Mouse (Mus musculus) MEL (cell line): Measurements from ENCODE around the gene Arhgap33. TPM values are rescaled to one million over a fixed set of nuclear protein-coding genes. Genes with fewer than 3 reads are reported as not detected.

ENCODE experiments used
- DNase-seq: peaks from one replicate; pipeline ENCODE4 v3.0.0; 2011; ENCODE audit warnings: low read depth, low spot score
- H3K27ac ChIP-seq: 2 replicates; pipeline ENCODE4 v1.5.1; 2012; ENCODE audit warnings: low read depth, mild to moderate bottlenecking, control low read depth, low read length, moderate library complexity; ENCODE audit not compliant: control insufficient read depth
- H3K27me3 ChIP-seq, 2 experiments: fragments of 150-350 bp in 1 of 2; sonication (generic) in 1 of 2; 2 replicates each; pipeline ENCODE4 v1.6.1; 2012; ENCODE audit warnings: low read length in 2 of 2, mild to moderate bottlenecking in 2 of 2, improper control_type of control experiment in 1 of 2, moderate library complexity in 1 of 2; ENCODE audit not compliant: insufficient read depth in 2 of 2, control insufficient read depth in 1 of 2
- H3K36me3 ChIP-seq, 2 experiments: 2 replicates each; pipeline ENCODE4 v1.6.1; 2012 to 2014; ENCODE audit warnings: low read length in 2 of 2, improper control_type of control experiment in 1 of 2, inconsistent platforms in 1 of 2, mild to moderate bottlenecking in 1 of 2; ENCODE audit not compliant: insufficient read depth in 2 of 2, control insufficient read depth in 1 of 2
- H3K4me1 ChIP-seq, 2 experiments: fragments of 150-350 bp in 1 of 2; sonication (generic) in 1 of 2; 2 replicates each; pipeline ENCODE4 v1.6.1; 2012; ENCODE audit warnings: low read length in 2 of 2, improper control_type of control experiment in 1 of 2, mild to moderate bottlenecking in 1 of 2; ENCODE audit not compliant: insufficient read depth in 2 of 2, control insufficient read depth in 1 of 2
- H3K4me3 ChIP-seq, 2 experiments: fragments of 150-350 bp in 1 of 2; sonication (generic) in 1 of 2; 2 replicates each; pipeline ENCODE4 v1.5.1; 2012; ENCODE audit warnings: low read depth in 2 of 2, low read length in 2 of 2, mild to moderate bottlenecking in 2 of 2, moderate library complexity in 2 of 2, control low read depth in 1 of 2, improper control_type of control experiment in 1 of 2; ENCODE audit not compliant: control insufficient read depth in 1 of 2, insufficient read depth in 1 of 2
- H3K79me2 ChIP-seq: 2 replicates; pipeline ENCODE4 v1.6.1; 2012; ENCODE audit warnings: mild to moderate bottlenecking, low read length, moderate library complexity; ENCODE audit not compliant: control insufficient read depth, poor library complexity, insufficient read depth
- H3K9ac ChIP-seq: 2 replicates; pipeline ENCODE4 v1.6.1; 2012; ENCODE audit warnings: low read depth, mild to moderate bottlenecking, control low read depth, low read length, moderate library complexity; ENCODE audit not compliant: control insufficient read depth, poor library complexity, severe bottlenecking
- H3K9me3 ChIP-seq: fragments of 150-350 bp; sonication (generic); replicated peaks from 2 replicates; pipeline ENCODE4 v1.6.1; 2012; ENCODE audit warnings: mild to moderate bottlenecking, low read length, improper control_type of control experiment, moderate library complexity; ENCODE audit not compliant: insufficient read depth
- BHLHE40 ChIP-seq: IDR thresholded peaks from 2 replicates; pipeline ENCODE4 v1.6.1; 2012; ENCODE audit warnings: low read depth, mild to moderate bottlenecking, inconsistent platforms, low read length, improper control_type of control experiment, borderline replicate concordance
- CHD1 ChIP-seq: IDR thresholded peaks from 2 replicates; pipeline ENCODE4 v1.6.1; 2012; ENCODE audit warnings: low read depth, mild to moderate bottlenecking, inconsistent platforms, low read length, improper control_type of control experiment
- CHD2 ChIP-seq: IDR thresholded peaks from 2 replicates; pipeline ENCODE4 v1.6.1; 2011; ENCODE audit warnings: low read length, improper control_type of control experiment
- CTCF ChIP-seq, 3 experiments: IDR thresholded peaks in 2 of 3; conservative IDR thresholded peaks in 1 of 3; 2 replicates each; pipeline ENCODE4 v1.5.1; 2011 to 2012; ENCODE audit warnings: low read length in 3 of 3, low read depth in 2 of 3, mild to moderate bottlenecking in 2 of 3, improper control_type of control experiment in 1 of 3, inconsistent platforms in 1 of 3, mixed read lengths in 1 of 3, moderate library complexity in 1 of 3; ENCODE audit not compliant: control insufficient read depth in 1 of 3, insufficient read depth in 1 of 3, poor library complexity in 1 of 3, severe bottlenecking in 1 of 3
- ELF1 ChIP-seq: IDR thresholded peaks from 2 replicates; pipeline ENCODE4 v1.6.1; 2014; ENCODE audit warnings: low read depth, mild to moderate bottlenecking, inconsistent platforms, low read length, improper control_type of control experiment, moderate library complexity
- GATA1 ChIP-seq: IDR thresholded peaks from 2 replicates; pipeline ENCODE4 v1.6.1; 2011; ENCODE audit warnings: low read depth, low read length, improper control_type of control experiment
- MAZ ChIP-seq: IDR thresholded peaks from 2 replicates; pipeline ENCODE4 v1.6.1; 2012; ENCODE audit warnings: low read depth, mild to moderate bottlenecking, inconsistent platforms, low read length, improper control_type of control experiment
- MEF2A ChIP-seq: IDR thresholded peaks from 2 replicates; pipeline ENCODE4 v1.6.1; 2014; ENCODE audit warnings: low read depth, mild to moderate bottlenecking, inconsistent platforms, low read length, improper control_type of control experiment; ENCODE audit not compliant: poor library complexity, insufficient replicate concordance, severe bottlenecking; ENCODE audit errors: extremely low read depth
- NELFE ChIP-seq: IDR thresholded peaks from 2 replicates; pipeline ENCODE4 v1.6.1; 2011; ENCODE audit warnings: low read depth, low read length, improper control_type of control experiment
- NRF1 ChIP-seq: IDR thresholded peaks from 2 replicates; pipeline ENCODE4 v1.6.1; 2014; ENCODE audit warnings: low read depth, mild to moderate bottlenecking, inconsistent platforms, low read length, improper control_type of control experiment, moderate library complexity; ENCODE audit not compliant: poor library complexity, insufficient read depth, severe bottlenecking
- POLR2A ChIP-seq, 2 experiments: IDR thresholded peaks; 2 replicates each; pipeline ENCODE4 v1.6.1; 2011 to 2012; ENCODE audit warnings: low read length in 2 of 2, mild to moderate bottlenecking in 2 of 2, control low read depth in 1 of 2, improper control_type of control experiment in 1 of 2, low read depth in 1 of 2, moderate library complexity in 1 of 2; ENCODE audit not compliant: control insufficient read depth in 1 of 2, insufficient read depth in 1 of 2, poor library complexity in 1 of 2
- POLR2AphosphoS5 ChIP-seq: IDR thresholded peaks from 2 replicates; pipeline ENCODE4 v1.6.1; 2012; ENCODE audit warnings: low read depth, borderline replicate concordance, mild to moderate bottlenecking, inconsistent platforms, low read length, moderate library complexity, mixed read lengths
- RAD21 ChIP-seq: IDR thresholded peaks from 2 replicates; pipeline ENCODE4 v1.6.1; 2011; ENCODE audit warnings: mild to moderate bottlenecking, low read depth, low read length, improper control_type of control experiment
- SIN3A ChIP-seq: IDR thresholded peaks from 2 replicates; pipeline ENCODE4 v1.6.1; 2012; ENCODE audit warnings: low read length, improper control_type of control experiment, inconsistent platforms
- TBP ChIP-seq: IDR thresholded peaks from 2 replicates; pipeline ENCODE4 v1.8.0; 2011; ENCODE audit warnings: low read depth, low read length, improper control_type of control experiment
- TCF12 ChIP-seq: IDR thresholded peaks from 2 replicates; pipeline ENCODE4 v1.6.1; 2014; ENCODE audit warnings: low read depth, mild to moderate bottlenecking, inconsistent platforms, low read length, improper control_type of control experiment, moderate library complexity
- USF1 ChIP-seq: IDR thresholded peaks from 2 replicates; pipeline ENCODE4 v1.6.1; 2014; ENCODE audit warnings: low read depth, mild to moderate bottlenecking, inconsistent platforms, low read length, improper control_type of control experiment, moderate library complexity
- ZMIZ1 ChIP-seq: IDR thresholded peaks from 2 replicates; pipeline ENCODE4 v1.6.1; 2012; ENCODE audit warnings: low read depth, mild to moderate bottlenecking, inconsistent platforms, low read length, improper control_type of control experiment, moderate library complexity
- ZNF384 ChIP-seq: IDR thresholded peaks from 2 replicates; pipeline ENCODE4 v1.6.1; 2012; ENCODE audit warnings: low read depth, mild to moderate bottlenecking, inconsistent platforms, low read length, improper control_type of control experiment
- polyA plus RNA-seq, 2 experiments: library from polyadenylated mRNA; stranded (reverse) in 1 of 2; unstranded in 1 of 2; fragments of >175 nt in 1 of 2; fragments of >200 nt in 1 of 2; gene quantifications; 2 replicates each; pipeline versions ENCODE4 v1.2.1 to v1.2.4; 2012; ENCODE audit warnings: low replicate concordance in 2 of 2, low read depth in 1 of 2; ENCODE audit not compliant: insufficient read length in 2 of 2, insufficient read depth in 1 of 2, missing spikeins in 1 of 2
- total RNA-seq: library from RNA; depleted of rRNA; stranded (reverse); fragments of 300-350 nt; gene quantifications from 2 replicates; pipeline ENCODE4 v1.2.3, GENCODE M21; 2012

Gene Arhgap33
- total and polyA plus RNA-seq, 3 experiments = 1.8 to 22.3 TPM; not detected in 1

DNA sequence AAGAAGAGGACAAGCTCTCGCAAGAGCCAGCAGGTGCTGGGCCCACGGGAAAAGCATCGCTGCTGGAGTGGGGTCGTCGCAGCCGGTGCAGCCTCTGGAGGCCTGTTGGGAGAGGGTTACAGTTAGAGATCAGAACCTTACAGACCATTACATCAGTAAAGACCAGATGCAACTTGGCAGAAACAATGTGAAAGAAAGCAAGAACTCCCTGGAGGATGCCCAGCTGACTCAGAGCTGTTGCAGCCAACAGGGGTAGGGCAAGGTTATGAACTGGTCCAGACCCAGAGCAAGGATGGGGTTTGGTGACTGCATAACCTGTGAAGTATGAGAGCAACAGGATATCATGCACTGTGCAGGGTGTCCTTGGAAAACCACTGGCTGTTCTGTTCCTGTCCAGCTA, 10.4 kb downstream of the Arhgap33 start:
- Histone ChIP-seq H3K79me2 (no peaks in the 10 kb centered on the region), H3K4me1 (no peaks in the 10 kb centered on the region), H3K9me3 (no peaks in the 10 kb centered on the region), H3K27ac (no peak overlapping the region), H3K27me3 (no peaks in the 10 kb centered on the region), H3K9ac (no peak overlapping the region), H3K4me3 (no peak overlapping the region), H3K36me3 (no peaks in the 10 kb centered on the region)
- no peak for DNase-seq
- TF ChIP-seq GATA1 (no peak), USF1 (no peak), ELF1 (no peak), ZMIZ1 (no peak), NRF1 (no peak), SIN3A (no peak), RAD21 (no peak), NELFE (no peak), BHLHE40 (no peak)

DNA sequence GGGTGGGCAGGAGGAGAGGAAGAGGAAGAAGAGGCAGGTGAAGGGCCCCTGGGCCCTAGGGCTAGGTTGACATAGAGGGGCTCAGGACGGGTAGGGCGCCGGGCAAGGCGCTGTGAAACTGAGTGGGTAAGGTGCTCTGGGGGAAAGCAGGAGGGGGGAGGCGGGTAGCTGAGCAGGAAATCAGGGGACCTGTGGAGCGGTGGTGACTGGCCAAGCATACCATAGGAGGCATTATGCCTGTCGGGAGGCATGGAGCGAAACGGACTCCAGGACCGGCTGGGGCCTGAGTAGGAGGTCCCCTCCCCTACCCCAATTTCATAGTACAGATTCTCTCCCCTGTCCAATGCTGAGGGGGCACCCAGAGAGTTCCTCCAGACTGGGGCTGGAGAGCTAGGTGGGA, 12.0 kb downstream of the Arhgap33 start:
- H3K27ac ChIP-seq = no peak overlapping the region
- no peaks in the 10 kb centered on the region for H3K36me3 ChIP-seq
- no peaks in the 10 kb centered on the region for H3K27me3 ChIP-seq
- DNase-seq = no peak
- TF ChIP-seq ELF1 (no peak), POLR2AphosphoS5 (no peak), MAZ (no peak), POLR2A (IDR thresholded peaks at IDR 0.05; ENCODE audit: control insufficient read depth in 1 of 2, insufficient read depth in 1 of 2, low read depth in 1 of 2, low read length in 2 of 2, poor library complexity in 1 of 2) (no peak), MEF2A (no peak), USF1 (no peak), BHLHE40 (no peak), TCF12 (no peak), CHD2 (no peak), CHD1 (no peak), CTCF (IDR thresholded peaks at IDR 0.05 in 2 of 3, conservative IDR thresholded peaks at IDR 0.05 in 1 of 3; ENCODE audit: control insufficient read depth in 1 of 3, insufficient read depth in 1 of 3, low read depth in 2 of 3, low read length in 3 of 3, poor library complexity in 1 of 3, severe bottlenecking in 1 of 3) (no peak), TBP (no peak), ZNF384 (no peak)
- H3K4me1 ChIP-seq = no peaks in the 10 kb centered on the region
- no peak overlapping the region for H3K4me3 ChIP-seq
- H3K9ac ChIP-seq = no peak overlapping the region
- H3K79me2 ChIP-seq = no peaks in the 10 kb centered on the region
- no peaks in the 10 kb centered on the region for H3K9me3 ChIP-seq
